Mouse (Mus musculus) thymus, adult 18-20 months (tissue): ENCODE measurements at regions not wholly inside any gene's neighbourhood (a gene's known extent, or its start where the extent isn't known, plus 50 kb on each side); places are given as distances from the start of the nearest gene placed in this dataset.

Source experiments
- DNase-seq, 2 experiments: peaks; one replicate each; pipeline ENCODE4 v3.0.0; 2022; ENCODE audit warnings: mixed read lengths in 2 of 2

GRCm38 (mm10) chr15:96944741-96945140 is 111.0 kb downstream of the Slc38a4 start:
- no peak for DNase-seq

GRCm38 (mm10) chr15:96942651-96943050 is 113.1 kb downstream of the Slc38a4 start:
- DNase-seq: no peak

- DNase-seq: no peak
These were observed 117.3 kb downstream of the Slc38a4 start for GRCm38 (mm10) chr15:96938406-96938805.

DNA sequence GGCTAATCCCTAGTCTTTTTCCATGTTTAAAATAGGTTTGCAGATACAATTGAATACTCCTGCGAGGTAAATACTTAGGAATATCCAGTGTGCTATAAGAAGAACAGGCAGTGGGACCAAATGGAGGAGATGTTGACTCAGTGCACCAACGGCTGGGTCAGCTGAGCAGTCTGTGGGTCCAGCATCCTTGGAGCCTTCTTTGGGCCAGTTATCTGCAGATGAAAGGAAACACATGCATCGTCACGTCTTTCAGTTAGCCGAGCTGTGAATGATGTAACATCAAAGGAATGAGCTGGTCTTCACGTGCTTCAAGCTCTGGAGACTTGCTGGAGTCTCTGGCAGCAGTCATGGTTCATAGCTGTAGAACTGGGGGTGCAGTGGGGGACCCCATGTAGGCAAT is 118.1 kb downstream of the Slc38a4 start:
- no peak for DNase-seq

DNA sequence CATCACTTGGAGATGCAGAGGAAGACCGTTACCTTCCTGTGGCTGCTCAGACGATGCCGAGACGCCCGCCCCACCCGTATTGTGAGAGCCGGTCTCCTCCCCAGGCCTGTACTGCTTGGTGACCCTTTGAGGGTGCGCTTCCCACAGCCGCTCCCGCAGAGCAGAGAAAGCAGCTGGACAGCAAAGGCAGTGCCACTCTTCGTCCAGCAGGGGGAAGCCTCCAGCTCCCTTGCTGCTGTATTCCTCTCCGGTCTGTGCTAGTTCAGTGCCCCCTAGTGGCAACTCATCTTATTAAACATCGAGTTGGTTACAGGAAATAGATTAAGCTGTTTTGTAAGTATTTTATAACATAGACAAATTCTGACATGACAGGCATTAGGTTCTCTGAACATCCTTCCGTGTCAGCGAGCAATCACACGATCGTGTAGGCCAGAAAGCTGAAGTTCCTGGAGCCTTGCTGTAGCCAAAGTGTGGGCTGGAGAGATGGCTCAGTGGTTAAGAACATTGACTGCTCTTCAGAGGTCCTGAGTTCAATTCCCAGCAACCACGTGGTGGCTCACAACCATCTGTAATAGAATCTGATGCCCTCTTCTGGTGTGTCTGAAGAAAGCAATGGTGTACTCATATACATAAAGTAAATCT is 118.9 kb downstream of the Slc38a4 start:
- DNase-seq: peak; percentile 53 to 62

GRCm38 (mm10) chr15:96936216-96936615 is 119.5 kb downstream of the Slc38a4 start:
- no peak for DNase-seq

DNA sequence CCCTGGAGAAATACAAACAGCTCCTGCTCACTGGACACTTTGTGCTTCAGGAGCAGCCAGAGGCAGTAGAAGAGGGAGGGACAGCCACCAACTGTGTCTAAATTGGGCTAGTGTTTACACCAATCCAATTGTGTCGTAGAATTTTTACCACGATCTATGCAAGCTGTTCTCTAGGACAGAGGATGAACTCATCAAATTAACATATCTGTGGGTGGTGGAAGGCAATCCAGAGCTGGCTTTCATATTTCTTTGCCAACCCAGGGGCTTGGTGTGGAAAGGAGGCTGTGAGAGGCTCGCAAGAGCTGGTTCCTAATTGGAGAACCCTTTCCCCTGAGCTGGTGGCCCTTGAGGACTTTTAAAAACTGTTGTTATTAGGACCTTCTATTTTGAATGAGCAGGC is 122.3 kb downstream of the Slc38a4 start:
- no peak for DNase-seq

GRCm38 (mm10) chr15:96930531-96930930 is 125.2 kb downstream of the Slc38a4 start:
- DNase-seq: no peak

DNA sequence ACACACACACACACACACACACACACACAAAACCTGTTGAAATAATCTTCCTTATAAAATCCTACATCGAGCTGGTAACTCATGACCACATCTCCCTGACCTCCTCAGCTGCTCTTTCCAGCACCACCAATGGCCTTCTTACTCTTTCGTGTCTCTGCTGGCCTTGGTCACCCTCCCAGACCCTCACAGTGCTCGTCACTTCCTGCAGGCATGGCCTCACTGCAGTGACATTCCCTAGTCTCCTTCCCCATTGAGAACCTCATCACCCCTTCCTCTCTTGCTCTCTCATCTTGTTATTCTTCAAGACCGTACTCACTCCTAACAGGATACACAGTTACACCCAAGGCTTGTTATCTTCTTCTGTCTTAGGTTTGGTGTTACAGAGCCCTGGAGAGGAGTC is 126.0 kb downstream of the Slc38a4 start:
- no peak for DNase-seq

GRCm38 (mm10) chr15:96928692-96929091 is 127.1 kb downstream of the Slc38a4 start:
- no peak for DNase-seq

GRCm38 (mm10) chr15:96927674-96928073 is 128.1 kb downstream of the Slc38a4 start:
- no peak for DNase-seq

DNA sequence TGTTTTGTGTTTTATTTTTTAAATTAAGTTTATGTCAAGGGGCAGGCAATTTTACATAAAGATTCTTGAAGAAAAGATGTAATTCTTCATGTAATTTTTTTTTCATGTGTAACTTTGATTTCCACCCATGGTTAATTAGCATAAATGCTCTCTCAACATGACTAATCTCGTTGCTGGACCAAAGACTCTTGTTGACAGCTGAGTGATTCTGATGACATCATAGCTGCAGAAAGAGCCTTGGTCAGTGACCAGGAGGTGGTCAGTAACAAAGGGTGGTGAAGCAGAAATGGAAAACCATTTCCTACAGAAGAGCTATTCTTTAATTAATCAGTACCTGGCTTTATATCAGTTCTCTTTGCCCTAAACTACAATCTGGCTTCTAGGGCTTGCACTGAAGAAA is 129.1 kb downstream of the Slc38a4 start:
- no peak for DNase-seq

GRCm38 (mm10) chr15:96916586-96916985 is 139.2 kb downstream of the Slc38a4 start:
- DNase-seq: no peak

GRCm38 (mm10) chr15:96915544-96915943 is 140.2 kb downstream of the Slc38a4 start:
- DNase-seq: no peak

DNA sequence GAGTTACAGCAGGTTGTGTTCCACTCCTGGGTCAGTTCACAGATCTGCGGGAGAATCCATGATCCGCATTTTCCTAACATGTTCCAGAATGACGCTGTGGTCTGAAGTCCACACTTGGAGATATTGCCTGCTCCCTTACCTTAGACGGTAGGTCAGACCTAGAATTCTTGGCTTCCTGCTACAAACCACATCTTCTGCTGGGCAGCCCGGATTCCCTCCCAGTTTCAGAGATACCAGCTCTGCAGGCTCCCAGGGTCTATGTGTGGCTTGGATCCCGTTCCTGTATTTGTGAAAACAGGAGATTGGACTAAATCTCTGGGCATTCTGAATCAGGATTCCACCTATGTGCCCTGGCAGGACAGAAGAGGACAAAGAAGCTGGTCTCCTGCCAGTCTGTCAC is 140.8 kb downstream of the Slc38a4 start:
- no peak for DNase-seq

- DNase-seq: no peak
These were observed 150.2 kb downstream of the Slc38a4 start for GRCm38 (mm10) chr15:96905520-96905919.

DNA sequence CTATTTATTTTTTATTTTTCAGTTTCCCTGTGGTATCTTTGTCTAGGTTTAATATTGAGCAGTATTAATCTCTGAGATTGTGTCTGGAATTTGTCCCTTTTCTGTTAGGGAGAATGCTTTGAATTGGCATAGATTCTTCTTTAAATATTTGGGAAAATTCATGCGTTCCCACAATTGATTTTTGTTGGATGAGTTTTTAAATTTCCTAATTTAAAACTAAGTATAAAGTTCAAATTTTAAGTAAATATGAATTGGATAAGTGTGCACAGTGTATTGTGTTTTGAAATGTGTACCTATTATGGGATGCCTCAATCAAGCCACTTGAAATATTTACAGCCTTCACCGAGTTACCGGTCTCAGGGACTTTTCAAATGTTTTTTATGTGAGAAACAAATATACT is 152.3 kb downstream of the Slc38a4 start:
- DNase-seq: no peak

DNA sequence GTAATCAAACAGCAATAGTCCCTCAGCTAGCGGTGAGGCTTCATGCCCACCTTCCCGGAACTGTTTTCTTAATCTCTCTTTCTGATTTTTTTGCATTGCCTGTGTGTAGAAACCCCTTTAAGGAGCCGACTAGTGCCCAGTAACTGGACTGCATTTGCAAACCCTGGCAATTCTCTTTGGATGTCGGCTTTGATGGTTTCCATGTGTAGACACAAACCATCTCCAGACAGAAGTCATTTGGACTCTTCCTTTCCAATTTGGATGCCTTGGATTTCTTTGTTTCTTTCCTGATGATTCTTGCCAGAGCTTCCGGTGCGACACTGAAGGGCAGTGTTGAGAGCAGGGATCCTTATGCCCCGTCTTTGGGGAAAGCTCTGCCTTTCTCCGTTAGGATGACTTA is 153.0 kb downstream of the Slc38a4 start:
- no peak for DNase-seq

GRCm38 (mm10) chr15:96901616-96902015 is 154.1 kb downstream of the Slc38a4 start:
- DNase-seq: no peak

GRCm38 (mm10) chr15:96898285-96898684 is 157.5 kb downstream of the Slc38a4 start:
- no peak for DNase-seq

- no peak for DNase-seq
These were observed 170.9 kb downstream of the Slc38a4 start for GRCm38 (mm10) chr15:96884901-96885300.

DNA sequence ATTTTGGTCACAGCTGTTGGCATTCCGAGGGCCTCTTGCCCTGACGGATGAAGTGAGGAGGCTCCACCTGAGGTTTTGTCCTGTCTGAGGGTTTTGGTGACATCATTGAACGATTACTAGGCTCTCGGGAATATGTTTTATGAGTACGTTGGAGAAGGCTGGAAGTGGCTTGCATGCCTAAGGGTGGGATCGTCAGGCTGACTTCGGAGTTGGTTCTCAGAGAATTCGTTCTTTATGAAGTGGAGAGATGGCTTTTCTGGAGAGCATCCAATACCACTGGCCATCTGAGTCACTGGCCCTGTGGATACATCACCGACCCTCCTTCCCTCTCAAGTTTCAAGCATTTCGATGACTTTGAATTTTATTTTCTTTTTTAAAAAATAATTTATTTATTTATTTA is 172.0 kb downstream of the Slc38a4 start:
- no peak for DNase-seq

GRCm38 (mm10) chr15:96882211-96882610 is 173.5 kb downstream of the Slc38a4 start:
- no peak for DNase-seq

GRCm38 (mm10) chr15:96881519-96882170 is 174.1 kb downstream of the Slc38a4 start:
- no peak for DNase-seq

GRCm38 (mm10) chr15:96880066-96880465 is 175.7 kb downstream of the Slc38a4 start:
- DNase-seq: no peak
